Mouse (Mus musculus) heart, embryonic 13.5 days (tissue): Measurements from ENCODE around the gene Frs2. TPM values are rescaled to one million over a fixed set of nuclear protein-coding genes. Genes with fewer than 3 reads are reported as not detected.

Experiments used
- ATAC-seq: fragments of 200-750 bp; cut with Nextera tagmentation; 2 replicates; pipeline ENCODE4 v1.8.0; 2017; ENCODE audit warnings: moderate TSS enrichment; ENCODE audit not compliant: insufficient number of reproducible peaks, low FRiP score, low TSS enrichment; ENCODE audit errors: extremely low read depth
- H3K27ac ChIP-seq: fragments of 300-500 bp; sonication (generic); replicated peaks from 2 replicates; pipeline ENCODE4 v1.5.1; 2015; ENCODE audit warnings: moderate library complexity, mild to moderate bottlenecking, inconsistent platforms
- H3K27me3 ChIP-seq: fragments of 300-500 bp; sonication (generic); replicated peaks from 2 replicates; pipeline ENCODE4 v1.6.1; 2015; ENCODE audit warnings: mild to moderate bottlenecking, inconsistent platforms
- H3K36me3 ChIP-seq: fragments of 300-500 bp; sonication (generic); 2 replicates; pipeline ENCODE4 v1.6.1; 2015; ENCODE audit warnings: mild to moderate bottlenecking, inconsistent platforms
- H3K4me1 ChIP-seq: fragments of 300-500 bp; sonication (generic); 2 replicates; pipeline ENCODE4 v1.6.1; 2015; ENCODE audit warnings: inconsistent platforms
- H3K4me2 ChIP-seq: fragments of 300-500 bp; sonication (generic); 2 replicates; pipeline ENCODE4 v1.6.1; 2015; ENCODE audit warnings: inconsistent platforms, mild to moderate bottlenecking, moderate library complexity
- H3K4me3 ChIP-seq: fragments of 300-500 bp; sonication (generic); 2 replicates; pipeline ENCODE4 v1.5.1; 2015; ENCODE audit warnings: moderate library complexity, mild to moderate bottlenecking, inconsistent platforms
- H3K9ac ChIP-seq: fragments of 300-500 bp; sonication (generic); 2 replicates; pipeline ENCODE4 v1.6.1; 2015; ENCODE audit warnings: inconsistent platforms, mild to moderate bottlenecking, moderate library complexity
- H3K9me3 ChIP-seq: fragments of 300-500 bp; sonication (generic); 2 replicates; pipeline ENCODE4 v1.6.1; 2016; ENCODE audit warnings: inconsistent platforms
- WGBS: fragments of 180-500 bp; shearing (Covaris S2); methylation state at CpG from one replicate; pipeline ENCODE4 v1.1.7; 2015; ENCODE audit warnings: mixed read lengths; 5-methylcytosine and 5-hydroxymethylcytosine counted together
- polyA plus RNA-seq: library from polyadenylated mRNA; unstranded; fragments of >200 nt; fragmentation: Nextera tagmentation; extraction: Ambion mirVana; gene quantifications from 2 replicates; pipeline ENCODE4 v1.2.1, GENCODE M21; 2015

The Frs2 gene
- polyA plus RNA-seq, 1 experiment from 2014 or later, result 16.2 TPM

- Histone ChIP-seq H3K36me3 (peaks cover 10% of the 10 kb centered on the region; the same call in 1 of the 2 replicates), H3K27ac (peak overlapping the region; percentile 30), H3K27me3 (no peaks in the 10 kb centered on the region), H3K9me3 (no peaks in the 10 kb centered on the region), H3K9ac (peak overlapping the region; percentile 2; the same call in 1 of the 2 replicates), H3K4me3 (no peak overlapping the region), H3K4me1 (peaks cover 55% of the 10 kb centered on the region), H3K4me2 (peak overlapping the region; percentile 2; the same call in 1 of the 2 replicates)
- ATAC-seq, result no peak
Observed at GRCm38 (mm10) chr10:117103854-117104598, 44.3 kb downstream of the Frs2 start.

GRCm38 (mm10) chr10:117100175-117100574 lies 48.2 kb downstream of the Frs2 start:
- Histone ChIP-seq H3K9ac (no peak overlapping the region), H3K9me3 (no peaks in the 10 kb centered on the region), H3K27me3 (no peaks in the 10 kb centered on the region), H3K4me2 (no peak overlapping the region), H3K36me3 (peaks cover 25% of the 10 kb centered on the region), H3K27ac (no peak overlapping the region), H3K4me1 (peaks cover 37% of the 10 kb centered on the region), H3K4me3 (no peak overlapping the region)
- WGBS, result 70% methylated on average over 5 of the region's 5 CpGs
- ATAC-seq, result no peak

GRCm38 (mm10) chr10:117097116-117097698 lies 51.1 kb downstream of the Frs2 start:
- Histone ChIP-seq H3K4me2 (no peak overlapping the region), H3K4me3 (no peak overlapping the region), H3K4me1 (peaks cover 26% of the 10 kb centered on the region), H3K27ac (no peak overlapping the region), H3K36me3 (peaks cover 46% of the 10 kb centered on the region), H3K9me3 (no peaks in the 10 kb centered on the region), H3K9ac (no peak overlapping the region), H3K27me3 (no peaks in the 10 kb centered on the region)
- no peak for ATAC-seq
- 81% methylated on average over 2 of the region's 2 CpGs for WGBS

- no peak overlapping the region for H3K27ac ChIP-seq
- peaks cover 28% of the 10 kb centered on the region for H3K4me1 ChIP-seq
- no peaks in the 10 kb centered on the region for H3K27me3 ChIP-seq
- no peak overlapping the region for H3K9ac ChIP-seq
- no peak for ATAC-seq
- H3K9me3 ChIP-seq, result no peaks in the 10 kb centered on the region
- 91% methylated on average over 6 of the region's 6 CpGs for WGBS
- H3K4me2 ChIP-seq, result no peak overlapping the region
- H3K36me3 ChIP-seq, result peaks cover 52% of the 10 kb centered on the region
- H3K4me3 ChIP-seq, result no peak overlapping the region
Observed at GRCm38 (mm10) chr10:117096096-117096495, 52.2 kb downstream of the Frs2 start.

- H3K4me2 ChIP-seq, result peak overlapping the region; percentile 38
- no peaks in the 10 kb centered on the region for H3K9me3 ChIP-seq
- H3K36me3 ChIP-seq, result peaks cover 43% of the 10 kb centered on the region
- peaks cover 31% of the 10 kb centered on the region for H3K4me1 ChIP-seq
- H3K9ac ChIP-seq, result peak overlapping the region; percentile 50
- H3K4me3 ChIP-seq, result no peak overlapping the region
- H3K27me3 ChIP-seq, result no peaks in the 10 kb centered on the region
- H3K27ac ChIP-seq, result peak overlapping the region; percentile 70
- WGBS, result 32% methylated on average over 15 of the region's 15 CpGs
- ATAC-seq, result no peak
Observed at GRCm38 (mm10) chr10:117094504-117095329, 53.6 kb downstream of the Frs2 start.

GRCm38 (mm10) chr10:117089628-117090027 lies 58.7 kb downstream of the Frs2 start:
- no peaks in the 10 kb centered on the region for H3K27me3 ChIP-seq
- no peak for ATAC-seq
- H3K36me3 ChIP-seq, result peaks cover 66% of the 10 kb centered on the region
- no peaks in the 10 kb centered on the region for H3K9me3 ChIP-seq
- no peak overlapping the region for H3K4me3 ChIP-seq
- H3K4me1 ChIP-seq, result peaks cover 17% of the 10 kb centered on the region
- no peak overlapping the region for H3K4me2 ChIP-seq
- H3K27ac ChIP-seq, result no peak overlapping the region
- WGBS, result 73% methylated on average over 4 of the region's 4 CpGs
- no peak overlapping the region for H3K9ac ChIP-seq

- Histone ChIP-seq H3K4me3 (no peak overlapping the region), H3K4me2 (no peak overlapping the region), H3K27me3 (no peaks in the 10 kb centered on the region), H3K4me1 (peaks cover 9% of the 10 kb centered on the region; the same call in 1 of the 2 replicates), H3K27ac (peak overlapping the region; percentile 48; the same call in 1 of the 2 replicates), H3K9ac (no peak overlapping the region), H3K36me3 (peaks cover 87% of the 10 kb centered on the region), H3K9me3 (no peaks in the 10 kb centered on the region)
- 76% methylated on average over 2 of the region's 2 CpGs for WGBS
- no peak for ATAC-seq
Observed at GRCm38 (mm10) chr10:117081914-117082359, 66.4 kb downstream of the Frs2 start.

- Histone ChIP-seq H3K9ac (no peak overlapping the region), H3K4me3 (no peak overlapping the region), H3K9me3 (no peaks in the 10 kb centered on the region), H3K4me2 (no peak overlapping the region), H3K36me3 (peaks cover 88% of the 10 kb centered on the region), H3K4me1 (peaks cover 9% of the 10 kb centered on the region; the same call in 1 of the 2 replicates), H3K27me3 (no peaks in the 10 kb centered on the region), H3K27ac (no peak overlapping the region)
- 83% methylated on average over 4 of the region's 4 CpGs for WGBS
- no peak for ATAC-seq
Observed at GRCm38 (mm10) chr10:117081326-117081725, 67.0 kb downstream of the Frs2 start.

GRCm38 (mm10) chr10:117078284-117078683 lies 70.0 kb downstream of the Frs2 start:
- H3K36me3 ChIP-seq, result peaks cover 87% of the 10 kb centered on the region
- no peak overlapping the region for H3K27ac ChIP-seq
- H3K9ac ChIP-seq, result no peak overlapping the region
- H3K27me3 ChIP-seq, result no peaks in the 10 kb centered on the region
- WGBS, result 75% methylated on average over 6 of the region's 6 CpGs
- ATAC-seq, result no peak
- peaks cover 21% of the 10 kb centered on the region for H3K4me1 ChIP-seq
- no peaks in the 10 kb centered on the region for H3K9me3 ChIP-seq
- no peak overlapping the region for H3K4me2 ChIP-seq
- no peak overlapping the region for H3K4me3 ChIP-seq

- Histone ChIP-seq H3K4me1 (peaks cover 18% of the 10 kb centered on the region), H3K4me3 (no peak overlapping the region), H3K9ac (peak overlapping the region; percentile 37; the same call in 1 of the 2 replicates), H3K27me3 (no peaks in the 10 kb centered on the region), H3K4me2 (no peak overlapping the region), H3K9me3 (no peaks in the 10 kb centered on the region), H3K27ac (peak overlapping the region; percentile 42; the same call in 1 of the 2 replicates), H3K36me3 (peaks cover 88% of the 10 kb centered on the region)
- no peak for ATAC-seq
- WGBS, result 51% methylated on average over 7 of the region's 7 CpGs
Observed at GRCm38 (mm10) chr10:117073176-117073575, 75.2 kb downstream of the Frs2 start.
